Mouse (Mus musculus): Measurements from ENCODE around the gene Ptges3. TPM values are rescaled to one million over a fixed set of nuclear protein-coding genes. Genes with fewer than 3 reads are reported as not detected.
A peak's percentile ranks its signal among the peaks of the same experiment; 100 is the strongest.
"Not testable (repeated sequence)": the region's sequence is repeated elsewhere in the genome, so short reads cannot be mapped to it uniquely, and the experiment has no call there.

Gene Ptges3
- polyA plus RNA-seq, 1 experiment from 2014 or later, result 594 TPM

DNA sequence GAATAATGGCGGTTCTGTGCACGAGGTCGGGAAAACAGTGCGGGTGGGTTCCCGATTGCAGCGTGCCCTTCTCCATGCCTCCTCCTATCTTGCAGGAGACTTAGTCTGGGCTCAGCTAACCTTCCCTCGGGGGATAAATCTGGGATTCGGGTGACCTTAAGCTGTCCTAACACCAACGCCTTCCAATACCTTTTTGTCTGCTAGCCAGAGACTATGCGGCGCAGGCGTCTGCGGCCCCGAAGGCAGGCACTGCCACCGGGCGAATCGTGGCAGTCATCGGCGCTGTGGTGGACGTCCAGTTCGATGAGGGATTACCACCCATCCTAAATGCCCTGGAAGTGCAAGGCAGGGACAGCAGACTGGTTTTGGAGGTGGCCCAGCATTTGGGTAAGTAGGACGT is 24.9 kb downstream of the Ptges3 start:
- Histone ChIP-seq H3K27ac (peak overlapping the region; percentile 73), H3K4me1 (replicated peaks) (peaks cover 16% of the 10 kb centered on the region), H3K27me3 (no peaks in the 10 kb centered on the region), H3K36me3 (peaks cover 45% of the 10 kb centered on the region), H3K9me3 (no peaks in the 10 kb centered on the region), H3K4me3 (replicated peaks) (peak overlapping the region; percentile 96), H3K9ac (replicated peaks) (peak overlapping the region; percentile 97), H3K4me2 (peak overlapping the region; percentile 96)
- whole genome bisulfite sequencing, result under 1% methylated on average over 22 of the region's 22 CpGs
- ATAC-seq (ENCODE audit: insufficient number of reproducible peaks, insufficient read depth, low FRiP score, low TSS enrichment, low read depth), result no peak

DNA sequence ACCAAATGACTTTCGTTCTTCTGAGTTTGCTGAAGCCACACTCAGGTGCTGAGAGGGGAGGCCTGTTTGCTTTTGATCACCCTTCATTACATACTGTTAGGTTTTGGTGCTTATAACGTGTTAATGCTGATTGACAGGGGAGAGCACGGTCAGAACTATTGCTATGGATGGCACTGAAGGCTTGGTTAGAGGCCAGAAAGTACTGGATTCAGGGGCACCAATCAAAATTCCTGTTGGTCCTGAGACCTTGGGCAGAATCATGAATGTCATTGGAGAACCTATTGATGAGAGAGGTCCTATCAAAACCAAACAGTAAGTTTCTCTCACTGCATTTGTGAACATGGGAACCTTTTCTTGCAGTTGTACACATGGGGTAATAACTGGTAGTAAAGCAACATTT is 25.4 kb downstream of the Ptges3 start:
- Histone ChIP-seq H3K36me3 (peaks cover 49% of the 10 kb centered on the region), H3K27ac (peak overlapping the region; percentile 73; the same call in 1 of the 2 replicates)
- 3% methylated on average over 3 of the region's 3 CpGs for WGBS

DNA sequence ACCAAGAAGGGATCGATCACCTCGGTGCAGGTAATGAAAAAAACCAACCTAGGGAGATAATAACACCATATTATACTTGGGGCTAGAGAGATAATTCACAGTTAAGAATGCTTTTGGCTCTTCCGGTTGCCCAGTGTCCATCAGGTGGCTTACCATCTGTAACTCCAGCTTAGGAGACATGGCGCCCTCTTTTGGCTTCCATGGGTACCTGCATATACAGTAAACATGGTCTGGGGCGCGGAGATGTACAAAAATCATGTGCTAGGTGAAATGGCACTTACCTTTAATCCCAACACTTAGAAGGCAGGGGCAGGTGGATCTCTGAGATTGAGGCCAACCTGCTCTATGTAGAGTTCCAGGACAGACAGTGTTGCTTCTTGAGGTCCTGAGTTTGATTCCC is 27.6 kb downstream of the Ptges3 start:
- H3K36me3 ChIP-seq, result peaks cover 63% of the 10 kb centered on the region
- ATAC-seq (ENCODE audit: insufficient number of reproducible peaks, insufficient read depth, low FRiP score, low TSS enrichment, low read depth), result no peak
- WGBS, result 83% methylated on average over 6 of the region's 6 CpGs
- H3K9ac ChIP-seq (replicated peaks), result no peak overlapping the region
- H3K9me3 ChIP-seq, result no peaks in the 10 kb centered on the region
- no peak overlapping the region for H3K4me3 ChIP-seq (replicated peaks)
- peaks cover 23% of the 10 kb centered on the region for H3K4me1 ChIP-seq (replicated peaks)
- H3K27ac ChIP-seq, result no peak overlapping the region
- H3K27me3 ChIP-seq, result no peaks in the 10 kb centered on the region
- no peak overlapping the region for H3K4me2 ChIP-seq

More for the DNA sequence above, 25.4 kb downstream of the Ptges3 start:
- no peak for ATAC-seq (ENCODE audit: insufficient number of reproducible peaks, insufficient read depth, low FRiP score, low TSS enrichment, low read depth)
- peak overlapping the region; percentile 97 for H3K9ac ChIP-seq (replicated peaks)
- no peaks in the 10 kb centered on the region for H3K27me3 ChIP-seq
- H3K4me1 ChIP-seq (replicated peaks), result peaks cover 16% of the 10 kb centered on the region
- peak overlapping the region; percentile 96 for H3K4me3 ChIP-seq (replicated peaks)
- peak overlapping the region; percentile 96 for H3K4me2 ChIP-seq
- no peaks in the 10 kb centered on the region for H3K9me3 ChIP-seq

DNA sequence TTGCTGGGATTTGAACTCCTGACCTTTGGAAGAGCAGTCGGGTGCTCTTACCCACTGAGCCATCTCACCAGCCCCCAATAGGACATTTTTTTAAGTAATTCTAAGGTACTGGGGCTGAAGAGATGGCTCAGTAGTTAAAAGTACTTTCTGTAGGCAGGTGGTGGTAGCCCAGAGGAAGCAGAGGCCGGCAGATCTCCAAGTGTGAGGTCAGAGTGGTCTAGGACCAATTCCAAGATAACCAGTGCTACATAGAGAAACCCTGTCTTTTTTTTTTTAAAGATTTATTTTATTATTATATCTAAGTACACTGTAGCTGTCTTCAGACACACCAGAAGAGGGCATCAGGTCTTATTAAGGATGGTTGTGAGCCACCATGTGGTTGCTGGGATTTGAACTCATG is 28.5 kb downstream of the Ptges3 start:
- H3K4me2 ChIP-seq; H3K9ac ChIP-seq (replicated peaks); H3K9me3 ChIP-seq; ATAC-seq (ENCODE audit: insufficient number of reproducible peaks, insufficient read depth, low FRiP score, low TSS enrichment, low read depth); H3K27me3 ChIP-seq; H3K4me3 ChIP-seq (replicated peaks); H3K27ac ChIP-seq: not testable (repeated sequence)
- peaks cover 63% of the 10 kb centered on the region for H3K36me3 ChIP-seq
- H3K4me1 ChIP-seq (replicated peaks), result peaks cover 26% of the 10 kb centered on the region
- 85% methylated on average over 2 of the region's 2 CpGs for WGBS

DNA sequence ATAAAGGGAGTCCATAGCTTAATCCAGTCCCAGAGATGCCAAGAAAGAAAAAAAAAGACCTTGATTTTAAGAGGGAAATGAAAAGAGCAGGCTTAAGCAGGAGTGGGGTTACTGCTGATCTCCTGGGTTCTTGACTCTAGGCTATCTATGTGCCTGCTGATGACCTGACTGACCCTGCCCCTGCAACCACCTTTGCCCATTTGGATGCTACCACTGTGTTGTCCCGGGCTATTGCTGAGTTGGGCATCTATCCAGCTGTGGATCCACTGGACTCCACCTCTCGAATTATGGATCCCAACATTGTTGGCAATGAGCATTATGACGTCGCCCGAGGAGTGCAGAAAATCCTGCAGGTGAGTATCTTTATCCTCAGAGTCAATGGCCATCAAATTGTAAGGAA is 29.4 kb downstream of the Ptges3 start:
- no peak overlapping the region for H3K4me3 ChIP-seq (replicated peaks)
- H3K9ac ChIP-seq (replicated peaks), result no peak overlapping the region
- WGBS, result 92% methylated on average over 5 of the region's 5 CpGs
- no peak overlapping the region for H3K27ac ChIP-seq
- peaks cover 29% of the 10 kb centered on the region for H3K4me1 ChIP-seq (replicated peaks)
- peaks cover 63% of the 10 kb centered on the region for H3K36me3 ChIP-seq
- H3K27me3 ChIP-seq, result no peaks in the 10 kb centered on the region
- no peaks in the 10 kb centered on the region for H3K9me3 ChIP-seq
- no peak for ATAC-seq (ENCODE audit: insufficient number of reproducible peaks, insufficient read depth, low FRiP score, low TSS enrichment, low read depth)
- H3K4me2 ChIP-seq, result no peak overlapping the region

DNA sequence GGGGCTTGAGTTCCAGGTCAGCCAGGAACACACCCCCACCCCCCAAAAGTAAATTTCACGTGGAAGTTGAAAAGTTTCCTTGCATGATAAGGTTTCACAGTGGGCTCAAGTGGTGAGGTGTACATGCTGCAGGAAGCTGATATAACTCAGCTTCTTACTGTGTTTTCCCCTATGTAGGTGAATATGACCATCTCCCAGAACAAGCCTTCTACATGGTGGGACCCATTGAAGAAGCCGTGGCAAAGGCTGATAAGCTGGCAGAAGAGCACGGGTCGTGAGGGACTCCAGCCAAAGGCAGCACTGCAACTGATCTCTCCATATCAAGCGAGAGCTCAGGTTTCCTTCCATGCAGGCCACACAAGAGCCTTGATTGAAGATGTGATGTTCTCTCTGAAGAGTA is 31.1 kb downstream of the Ptges3 start:
- Histone ChIP-seq H3K9me3 (no peaks in the 10 kb centered on the region), H3K36me3 (peaks cover 57% of the 10 kb centered on the region), H3K4me1 (replicated peaks) (peaks cover 39% of the 10 kb centered on the region), H3K27me3 (no peaks in the 10 kb centered on the region), H3K4me3 (replicated peaks) (no peak overlapping the region), H3K4me2 (no peak overlapping the region), H3K27ac (no peak overlapping the region), H3K9ac (replicated peaks) (no peak overlapping the region)
- 68% methylated on average over 5 of the region's 5 CpGs for WGBS
- no peak for ATAC-seq (ENCODE audit: insufficient number of reproducible peaks, insufficient read depth, low FRiP score, low TSS enrichment, low read depth)

DNA sequence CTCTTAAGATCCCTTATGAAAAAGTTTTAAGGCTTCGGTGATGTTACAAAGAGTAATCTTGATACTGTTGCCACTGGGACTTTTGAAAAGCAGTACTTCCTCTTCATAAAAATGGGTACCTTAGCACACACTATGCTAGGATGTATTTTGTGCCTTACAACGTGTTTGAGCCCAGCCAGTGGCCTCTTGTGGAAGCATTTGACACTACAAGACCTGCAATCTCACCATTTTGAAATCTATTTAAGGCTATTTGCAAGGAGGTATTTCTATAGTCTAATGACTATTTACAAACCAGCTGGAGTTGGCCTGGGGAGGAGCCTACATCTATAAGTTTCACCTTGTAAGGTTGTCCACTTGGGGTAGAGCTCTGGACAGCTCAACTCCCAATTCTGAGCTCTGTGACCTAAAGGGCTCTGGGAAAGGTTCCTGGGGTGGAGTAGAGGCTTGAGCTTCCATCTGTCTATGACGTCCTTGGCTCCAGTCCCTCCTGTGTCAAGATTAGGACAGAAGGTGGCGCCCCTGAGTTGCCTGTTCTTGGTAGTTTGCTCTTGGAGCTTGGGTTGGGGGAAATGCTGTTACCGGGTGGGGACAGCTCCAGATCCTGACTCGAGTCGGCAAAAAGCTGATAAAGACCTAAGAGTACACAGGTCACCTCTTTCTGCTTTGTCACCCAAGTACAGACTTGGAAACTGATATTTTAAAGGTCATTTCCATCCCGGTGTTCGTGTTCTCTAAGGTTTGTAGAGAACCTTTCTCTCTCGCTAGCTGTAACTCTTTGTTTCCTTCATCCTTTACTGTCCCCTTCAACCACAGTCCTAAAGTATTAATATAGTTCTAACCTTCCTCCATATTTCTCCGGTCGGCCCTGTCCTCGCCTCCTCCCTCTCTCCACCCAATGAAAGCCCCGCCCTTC is 32.2 kb downstream of the Ptges3 start:
- Histone ChIP-seq H3K4me3 (replicated peaks) (peak overlapping the region; percentile 85), H3K36me3 (peaks cover 46% of the 10 kb centered on the region), H3K27ac (peak overlapping the region; percentile 92; the same call in 1 of the 2 replicates), H3K4me1 (replicated peaks) (peaks cover 38% of the 10 kb centered on the region), H3K4me2 (peak overlapping the region; percentile 85), H3K9me3 (no peaks in the 10 kb centered on the region), H3K9ac (replicated peaks) (peak overlapping the region; percentile 82), H3K27me3 (no peaks in the 10 kb centered on the region)
- 0 out of 2 replicates have a peak, but pooled peaks have one; percentile 50 for ATAC-seq (ENCODE audit: insufficient number of reproducible peaks, insufficient read depth, low FRiP score, low TSS enrichment, low read depth)
- 11% methylated on average over 14 of the region's 14 CpGs for WGBS

DNA sequence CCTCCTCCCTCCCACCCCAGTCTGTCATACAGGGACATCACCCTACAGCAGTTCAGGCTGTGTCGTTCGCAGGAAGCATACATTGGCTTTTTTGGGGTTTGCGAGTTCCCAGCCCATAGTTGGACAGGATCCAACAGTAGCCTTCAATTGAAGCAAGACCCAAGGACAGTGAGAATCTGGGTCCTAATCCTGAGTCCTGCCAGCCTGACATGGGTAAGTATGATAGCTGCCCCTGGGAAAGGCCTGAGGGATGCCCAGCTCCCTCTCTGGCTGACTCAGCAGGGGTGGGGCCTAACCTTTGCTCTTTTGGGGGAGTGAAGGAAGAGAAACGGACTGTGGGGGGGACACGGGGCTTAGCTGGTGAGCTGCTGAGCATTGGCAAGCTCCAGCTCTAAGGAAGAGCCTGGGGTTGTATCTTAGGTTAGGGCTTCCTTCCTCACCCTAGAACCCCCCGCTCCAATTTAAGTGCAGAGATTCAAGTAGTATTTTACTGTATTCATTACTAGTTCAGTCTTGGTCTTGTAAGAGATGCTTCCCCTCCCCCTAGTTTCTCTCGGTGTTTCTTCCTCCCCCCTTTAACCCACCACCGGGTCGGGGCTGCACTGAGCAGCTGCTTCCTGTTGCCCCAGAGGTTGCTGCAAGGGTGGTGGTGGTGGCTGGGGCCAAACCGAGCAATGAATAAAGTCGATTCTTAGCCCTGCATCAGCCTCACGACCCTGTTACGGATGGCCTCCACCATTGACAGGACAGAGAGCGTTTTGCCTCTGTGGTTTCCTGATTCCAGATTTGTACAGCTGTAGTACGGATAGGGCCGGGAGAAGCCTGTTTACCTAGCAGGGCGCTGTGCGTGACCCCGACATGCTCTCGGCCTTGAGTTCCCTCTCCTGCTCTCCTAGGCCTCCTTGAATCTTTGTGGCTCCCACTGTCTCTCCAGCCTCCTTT is 33.1 kb downstream of the Ptges3 start, which contains the start of gene Baz2a:
Baz2a (plus strand) TSS at position 14 of the 942 bp plus-strand sequence.
- H3K4me1 ChIP-seq (replicated peaks), result peaks cover 42% of the 10 kb centered on the region
- H3K27ac ChIP-seq, result peak within 1 kb of the TSS; percentile 92
- H3K4me3 ChIP-seq (replicated peaks), result peak within 1 kb of the TSS; percentile 85
- 1% methylated on average over 20 of the region's 20 CpGs for WGBS
- no peaks in the 10 kb centered on the region for H3K9me3 ChIP-seq
- H3K27me3 ChIP-seq, result no peaks in the 10 kb centered on the region
- H3K4me2 ChIP-seq, result peak within 1 kb of the TSS; percentile 85
- peaks cover 37% of the 10 kb centered on the region for H3K36me3 ChIP-seq
- H3K9ac ChIP-seq (replicated peaks), result peak within 1 kb of the TSS; percentile 82
- no peak; the same call in 1 of the 2 replicates for ATAC-seq (ENCODE audit: insufficient number of reproducible peaks, insufficient read depth, low FRiP score, low TSS enrichment, low read depth)

DNA sequence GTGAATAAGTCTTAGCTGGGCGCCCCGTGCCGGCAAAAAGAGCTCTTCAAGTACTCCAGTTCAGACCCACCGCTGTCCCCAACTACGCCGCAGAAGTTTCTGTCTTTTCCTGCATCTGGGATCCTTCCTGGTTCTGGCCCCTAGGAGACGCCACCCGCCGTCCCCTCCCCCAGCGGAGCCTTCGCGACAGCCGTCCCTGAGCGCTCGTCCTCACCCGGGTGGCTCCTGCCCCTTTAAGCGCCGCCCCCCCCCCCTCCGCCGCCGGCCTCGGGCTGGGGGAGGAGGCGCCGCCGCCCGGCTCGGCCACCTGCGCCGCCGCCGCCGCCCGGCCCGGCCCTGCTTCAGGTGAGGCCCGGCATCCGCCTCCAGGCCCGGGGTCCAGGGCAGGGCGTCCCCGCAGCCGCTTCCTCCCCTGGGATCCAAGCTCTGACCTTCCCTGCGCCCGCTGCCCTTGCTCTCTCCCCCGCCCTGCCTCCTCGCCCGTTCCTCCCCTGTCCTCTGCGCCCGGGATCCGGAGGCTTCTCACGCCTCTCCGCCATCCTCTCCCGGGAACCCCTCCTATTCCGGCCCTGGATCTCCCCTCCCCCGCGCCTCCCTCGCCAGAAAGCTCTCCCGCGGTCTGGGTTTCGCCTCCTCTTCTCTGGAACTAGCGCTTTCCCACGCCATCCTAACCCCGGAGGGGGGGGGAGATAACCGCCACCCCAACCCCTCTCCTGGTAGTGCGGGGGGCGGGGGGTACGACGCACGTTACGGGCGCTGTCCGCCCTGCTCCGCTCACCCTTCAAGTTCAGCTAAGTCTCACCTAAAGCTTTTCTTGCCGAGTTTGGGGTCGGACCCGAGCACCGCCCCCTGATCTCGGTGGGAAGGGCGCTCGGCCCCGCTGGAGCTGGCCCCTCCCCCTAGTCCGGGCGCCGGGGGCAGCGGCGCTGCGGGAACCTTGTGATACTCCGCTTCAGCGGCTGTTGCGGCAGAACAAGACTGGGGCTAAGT is 34.0 kb downstream of the Ptges3 start:
- H3K9me3 ChIP-seq, result no peaks in the 10 kb centered on the region
- H3K4me1 ChIP-seq (replicated peaks), result peaks cover 44% of the 10 kb centered on the region
- peak overlapping the region; percentile 85 for H3K4me2 ChIP-seq
- peak overlapping the region; percentile 82 for H3K9ac ChIP-seq (replicated peaks)
- H3K4me3 ChIP-seq (replicated peaks), result peak overlapping the region; percentile 85
- under 1% methylated on average over 80 of the region's 88 CpGs for WGBS
- peak overlapping the region; percentile 92 for H3K27ac ChIP-seq
- no peaks in the 10 kb centered on the region for H3K27me3 ChIP-seq
- H3K36me3 ChIP-seq, result peaks cover 27% of the 10 kb centered on the region
- peak; percentile 11; the same call in 1 of the 2 replicates for ATAC-seq (ENCODE audit: insufficient number of reproducible peaks, insufficient read depth, low FRiP score, low TSS enrichment, low read depth)
